Mouse (Mus musculus) testis, adult 2 months (tissue): ENCODE data around the gene Cpsf3.

Experiments used
- CTCF ChIP-seq: fragments of 200-500 bp; IDR thresholded peaks from 2 replicates; pipeline ENCODE4 v1.5.1; 2012; ENCODE audit warnings: low read depth, mild to moderate bottlenecking, inconsistent platforms, low read length, moderate library complexity; ENCODE audit not compliant: control insufficient read depth, insufficient read depth, insufficient replicate concordance
- POLR2A ChIP-seq: fragments of 200-500 bp; IDR thresholded peaks from 2 replicates; pipeline ENCODE4 v1.6.1; 2012; ENCODE audit warnings: low read depth, mild to moderate bottlenecking, inconsistent platforms, low read length, moderate library complexity; ENCODE audit not compliant: control insufficient read depth

- TF ChIP-seq CTCF (no peak), POLR2A (no peak)
These were observed 65.1 kb downstream of the Cpsf3 start for GRCm38 (mm10) chr12:21350113-21350876.
